ENCODE assay signal across 14 mouse cellular contexts in the genomic region with DNA sequence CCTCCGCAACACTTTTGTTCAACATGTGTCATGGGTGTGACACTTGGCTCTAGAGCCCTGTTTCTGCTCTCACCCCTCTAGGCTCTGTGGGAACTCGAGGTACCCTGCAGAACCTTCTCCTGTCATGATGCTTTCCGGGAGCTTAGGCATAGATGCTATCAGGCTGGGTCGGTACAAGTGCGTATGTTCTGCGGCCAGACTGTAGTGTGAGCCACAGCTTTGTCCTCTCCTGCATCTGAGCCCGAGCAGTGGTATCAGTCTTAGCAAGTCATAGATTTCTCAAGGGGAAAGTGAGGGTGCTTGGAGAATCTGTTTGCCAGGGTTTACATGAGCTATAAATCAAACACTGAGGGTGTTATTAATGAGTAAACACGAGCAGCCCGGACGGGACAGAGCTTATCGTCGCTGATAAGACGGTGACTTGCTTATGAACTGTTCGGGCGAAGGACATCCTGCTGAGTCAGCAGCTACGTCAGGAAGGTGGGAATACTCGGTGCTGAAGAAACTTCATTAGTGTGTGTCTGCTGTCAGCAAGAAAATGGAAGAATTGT. TPM values are rescaled to one million over a fixed set of nuclear protein-coding genes. Genes with fewer than 3 reads are reported as not detected.
DNase-seq lines count a peak whose midpoint lies in the region; ATAC-seq and TF ChIP-seq lines count a peak whose summit lies in the region.
"Had no signal": no experiment of that assay in that cellular context is flagged by ENCODE, and none has a peak within 500 bp of the region (broad histone marks: within the 10 kb centered on the region; RNA-seq: fewer than 3 reads in every experiment).

No protein-coding gene starts in this region.

- H3K36me3 ChIP-seq in kidney, embryonic 16.5 days (ENCODE audit: insufficient read depth, low read length): no peaks in the 10 kb centered on the region
- H3K36me3 ChIP-seq in CH12.LX (replicated peaks in 1 of 2; ENCODE audit: control insufficient read depth in 1 of 2, insufficient read depth in 1 of 2, low read length in 1 of 2): no peaks in the 10 kb centered on the region
- H3K36me3 ChIP-seq in intestine, embryonic 14.5 days (ENCODE audit: control insufficient read depth, insufficient read depth, low read length): no peaks in the 10 kb centered on the region
- H3K36me3 ChIP-seq: forebrain, embryonic 10.5 days; hindbrain, embryonic 15.5 days had no signal

- H3K4me1 ChIP-seq in kidney, embryonic 16.5 days (ENCODE audit: insufficient read depth, low read length): peaks cover 13% of the 10 kb centered on the region
- H3K4me1 ChIP-seq in CH12.LX (ENCODE audit: control insufficient read depth in 1 of 2, insufficient read depth in 2 of 2): no peaks in the 10 kb centered on the region
- H3K4me1 ChIP-seq in intestine, embryonic 14.5 days (replicated peaks; ENCODE audit: control insufficient read depth, insufficient read depth, low read length): no peaks in the 10 kb centered on the region

- no peak overlapping the region for H3K4me3 ChIP-seq in kidney, embryonic 16.5 days (ENCODE audit: low read length)
- no peak overlapping the region for H3K4me3 ChIP-seq in CH12.LX (replicated peaks in 1 of 3; ENCODE audit: low read depth in 2 of 3, low read length in 2 of 3, poor library complexity in 1 of 3)
- H3K4me3 ChIP-seq in intestine, embryonic 14.5 days (ENCODE audit: low read depth, low read length): no peak overlapping the region
- H3K4me3 ChIP-seq: forebrain, embryonic 10.5 days; gastrocnemius, adult 2 months; hindbrain, embryonic 15.5 days had no signal

- in situ Hi-C loops in CH12.LX (cut with MboI; ENCODE audit: low pct_ligation_motif_present, low pct_unique_long_range_greater_than_20kb, low sequenced_read_pairs): loop anchor here (25.0 kb wide), 1 partner anchor 401 kb away; no protein-coding TSS in a partner anchor

- H3K27ac ChIP-seq in kidney, embryonic 16.5 days (ENCODE audit: low read length): no peak overlapping the region
- no peak overlapping the region for H3K27ac ChIP-seq in CH12.LX (ENCODE audit: insufficient read depth, low read depth)
- no peak overlapping the region for H3K27ac ChIP-seq in intestine, embryonic 14.5 days (ENCODE audit: low read depth)
- H3K27ac ChIP-seq: forebrain, embryonic 10.5 days; gastrocnemius, adult 2 months; hindbrain, embryonic 15.5 days had no signal

- no peaks in the 10 kb centered on the region for H3K79me2 ChIP-seq in CH12.LX (replicated peaks; ENCODE audit: control insufficient read depth, extremely low read depth, insufficient read depth, poor library complexity, severe bottlenecking)

- TF ChIP-seq RAD21 in CH12.LX (IDR thresholded peaks at IDR 0.05; ENCODE audit: low read depth, low read length): no peak

- dilution Hi-C loops in CH12.LX (cut with MboI; ENCODE audit: extremely low pct_ligation_motif_present, extremely low pct_unique_long_range_greater_than_20kb, low sequenced_read_pairs): no loop called here

- no peaks in the 10 kb centered on the region for H3K9me3 ChIP-seq in kidney, embryonic 16.5 days (ENCODE audit: low read length)
- H3K9me3 ChIP-seq in CH12.LX (replicated peaks; ENCODE audit: low read length): no peaks in the 10 kb centered on the region
- H3K9me3 ChIP-seq in intestine, embryonic 14.5 days (ENCODE audit: control insufficient read depth, low read length): no peaks in the 10 kb centered on the region
- H3K9me3 ChIP-seq: forebrain, embryonic 10.5 days; hindbrain, embryonic 15.5 days had no signal

- no peak for DNase-seq in kidney, adult 8-10 months
- DNase-seq in CH12.LX (ENCODE audit: extremely low read depth): no peak
- peak; percentile 52 for DNase-seq in adrenal gland, adult 8-10 months
- no peak for DNase-seq in intestine, embryonic 14.5 days (ENCODE audit: low spot score)
- DNase-seq in cerebellum, postnatal 14 days: no peak
- no peak for DNase-seq in frontal cortex, postnatal 36 days (ENCODE audit: low spot score in 2 of 2)
- DNase-seq in left cerebral cortex, adult 8-10 months (ENCODE audit: low spot score in 2 of 2): no peak
- DNase-seq: gastrocnemius, adult 2 months; thymus, postnatal 36 days had no signal

- no peak overlapping the region for H3K9ac ChIP-seq in kidney, embryonic 16.5 days (replicated peaks; ENCODE audit: low read length)
- no peak overlapping the region for H3K9ac ChIP-seq in CH12.LX (ENCODE audit: insufficient read depth, low read depth)
- H3K9ac ChIP-seq in intestine, embryonic 14.5 days (ENCODE audit: low read length): no peak overlapping the region
- H3K9ac ChIP-seq: hindbrain, embryonic 15.5 days had no signal

- peak; percentile 24; the same call in 1 of the 2 replicates for ATAC-seq in kidney, embryonic 16.5 days (ENCODE audit: low FRiP score, low TSS enrichment)
- ATAC-seq in intestine, embryonic 14.5 days (replicated peaks; ENCODE audit: low FRiP score, low TSS enrichment, low read depth): peak; percentile 74

- no peaks in the 10 kb centered on the region for H3K27me3 ChIP-seq in kidney, embryonic 16.5 days (ENCODE audit: insufficient read depth, low read length)
- no peaks in the 10 kb centered on the region for H3K27me3 ChIP-seq in CH12.LX (replicated peaks)
- H3K27me3 ChIP-seq in intestine, embryonic 14.5 days (replicated peaks; ENCODE audit: control insufficient read depth, insufficient read depth, low read length): peaks cover 6% of the 10 kb centered on the region; the same call in 1 of the 2 replicates
- H3K27me3 ChIP-seq: hindbrain, embryonic 15.5 days had no signal

- WGBS in kidney, embryonic 16.5 days: 34% methylated on average over 17 of the region's 17 CpGs
- WGBS in intestine, embryonic 14.5 days: 26% methylated on average over 17 of the region's 17 CpGs

- H3K4me2 ChIP-seq in kidney, embryonic 16.5 days (replicated peaks; ENCODE audit: low read depth, low read length): no peak overlapping the region
- no peak overlapping the region for H3K4me2 ChIP-seq in CH12.LX (ENCODE audit: insufficient read depth, low read depth, poor library complexity, severe bottlenecking)
- H3K4me2 ChIP-seq in intestine, embryonic 14.5 days (ENCODE audit: low read length): no peak overlapping the region
- H3K4me2 ChIP-seq: hindbrain, embryonic 15.5 days had no signal

- TF ChIP-seq CTCF in CH12.LX (conservative IDR thresholded peaks at IDR 0.05 in 1 of 2, IDR thresholded peaks at IDR 0.05 in 1 of 2; ENCODE audit: low read depth in 2 of 2, low read length in 2 of 2): no peak

- TF ChIP-seq POLR2A in CH12.LX (IDR thresholded peaks at IDR 0.05; ENCODE audit: low read depth, low read length): no peak

- no peak for TF ChIP-seq EP300 in CH12.LX (IDR thresholded peaks at IDR 0.05; ENCODE audit: low read length)

TF ChIP-seq in CH12.LX, 34 proteins besides CTCF, POLR2A, EP300 and RAD21:
- TF ChIP-seq MAX (IDR thresholded peaks at IDR 0.05; ENCODE audit: low read length) (no peak), MAFK (IDR thresholded peaks at IDR 0.05; ENCODE audit: insufficient replicate concordance, low read length) (peak; percentile 81), HCFC1 (IDR thresholded peaks at IDR 0.05; ENCODE audit: low read depth, low read length) (no peak)

RNA-seq across cellular contexts. Expression of gene F3, which starts 10.1 kb away (rescaled TPM):
- polyA plus RNA-seq in kidney, embryonic 16.5 days (2015; fragmentation: Nextera tagmentation; extraction: Ambion mirVana): 18.8 and 20.0 TPM in 2 replicates
- 0.34 and 0.55 TPM in 2 replicates for total RNA-seq in CH12.LX (2012; rRNA removed)
- total RNA-seq in CH12.LX (2014; rRNA removed): 0.46 and 0.86 TPM in 2 replicates
- 0.73 and 0.86 TPM in 2 replicates for polyA plus RNA-seq in CH12.LX (2012; ENCODE audit: insufficient read length, low read depth)
- total RNA-seq in adrenal gland, adult 8-10 months (2022): 10 to 100 TPM in 2 of 4 experiments, 1 to 10 TPM in 2; 8.5 to 12.6 (median 9.4) TPM
- polyA plus RNA-seq in intestine, embryonic 14.5 days (2014; fragmentation: Nextera tagmentation; extraction: Ambion mirVana): 23.4 and 24.8 TPM in 2 replicates
- 10 to 100 TPM; 47.6 to 60.8 (median 53.0) TPM for total RNA-seq in left cerebral cortex, adult 8-10 months (2022)
- total RNA-seq: monocyte, adult 5-6 weeks had no signal

RNA-seq across cellular contexts. Expression of gene 4930432M17Rik, which starts 42.7 kb away (rescaled TPM):
- polyA plus RNA-seq in kidney, embryonic 16.5 days (2015; fragmentation: Nextera tagmentation; extraction: Ambion mirVana): not detected in 2 replicates
- total RNA-seq in CH12.LX (2012; rRNA removed): not detected in 2 replicates
- not detected in 2 replicates for total RNA-seq in CH12.LX (2014; rRNA removed)
- not detected in 2 replicates for polyA plus RNA-seq in CH12.LX (2012; ENCODE audit: insufficient read length, low read depth)
- not detected for total RNA-seq in adrenal gland, adult 8-10 months (2022)
- not detected in 2 replicates for polyA plus RNA-seq in intestine, embryonic 14.5 days (2014; fragmentation: Nextera tagmentation; extraction: Ambion mirVana)
- total RNA-seq in left cerebral cortex, adult 8-10 months (2022): not detected
- total RNA-seq: gastrocnemius, adult 2 months; left cerebral cortex, postnatal 25 days; monocyte, adult 5-6 weeks had no signal
- polyA plus RNA-seq: forebrain, embryonic 10.5 days; hindbrain, embryonic 15.5 days had no signal

Comparison
In these comparisons a context has a peak if more than half of its experiments do, and no peak if none do; other contexts are left out.
1. RNA of gene F3, which starts 10.1 kb away (total RNA-seq): 47.6 to 60.8 TPM in left cerebral cortex, adult 8-10 months and 8.5 to 12.6 TPM in adrenal gland, adult 8-10 months; 0.34 to 0.86 TPM in CH12.LX; every median in the first group is over 4 times any median in the second.